Mouse (Mus musculus): ENCODE data around the gene Ide. TPM values are rescaled to one million over a fixed set of nuclear protein-coding genes. Genes with fewer than 3 reads are reported as not detected.

Ide gene
- total and polyA plus RNA-seq, 3 experiments: 32.6 to 87.5 (median 76.8) TPM

DNA sequence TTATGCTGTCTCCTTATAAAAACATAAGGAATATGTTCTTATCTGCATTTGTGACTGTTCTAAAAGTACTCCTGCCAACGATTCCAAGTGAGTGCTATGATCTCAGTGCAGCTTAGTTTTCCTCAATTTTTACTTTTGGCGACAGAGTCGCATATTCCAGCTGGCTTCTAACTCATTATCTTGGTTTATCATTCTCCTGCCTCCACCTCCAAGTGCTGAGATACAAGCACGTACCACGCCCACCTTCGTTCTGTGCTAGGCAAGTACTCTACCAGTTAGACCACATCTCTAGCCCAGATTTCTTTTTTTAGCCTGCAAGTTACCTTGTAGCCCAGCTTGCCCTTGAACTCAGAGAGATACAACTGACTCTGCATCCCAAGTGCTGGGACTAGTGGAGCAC, 54.5 kb downstream of the Ide start:
- Histone ChIP-seq H3K27me3 (ENCODE audit: control insufficient read depth in 1 of 2, insufficient read depth in 2 of 2, low read length in 2 of 2) (no peaks in the 10 kb centered on the region), H3K27ac (ENCODE audit: control insufficient read depth, low read depth, low read length) (no peak overlapping the region), H3K36me3 (ENCODE audit: control insufficient read depth in 1 of 2, insufficient read depth in 2 of 2, low read length in 2 of 2) (peaks cover 0 to 12% of the 10 kb centered on the region in 2 experiments; a peak in 2 of 4 replicates), H3K4me1 (ENCODE audit: control insufficient read depth in 1 of 2, insufficient read depth in 2 of 2, low read length in 2 of 2) (no peaks in the 10 kb centered on the region), H3K9me3 (replicated peaks; ENCODE audit: insufficient read depth, low read length) (no peaks in the 10 kb centered on the region), H3K4me3 (ENCODE audit: control insufficient read depth in 1 of 2, insufficient read depth in 1 of 2, low read depth in 2 of 2, low read length in 2 of 2) (no peak overlapping the region), H3K79me2 (ENCODE audit: control insufficient read depth, insufficient read depth, low read length, poor library complexity) (no peaks in the 10 kb centered on the region), H3K9ac (ENCODE audit: control insufficient read depth, low read depth, low read length, poor library complexity, severe bottlenecking) (no peak overlapping the region)
- TF ChIP-seq ETS1 (IDR thresholded peaks at IDR 0.05; ENCODE audit: low read depth, low read length): no peak
- no peak for TF ChIP-seq MYC (IDR thresholded peaks at IDR 0.05; ENCODE audit: low read depth, low read length)
- no peak for TF ChIP-seq SIN3A (IDR thresholded peaks at IDR 0.05; ENCODE audit: low read length)
- TF ChIP-seq POLR2A (IDR thresholded peaks at IDR 0.05; ENCODE audit: control insufficient read depth in 1 of 2, insufficient read depth in 1 of 2, low read depth in 1 of 2, low read length in 2 of 2, poor library complexity in 1 of 2): no peak
- no peak for TF ChIP-seq ZMIZ1 (IDR thresholded peaks at IDR 0.05; ENCODE audit: low read depth, low read length)
- no peak for TF ChIP-seq CHD1 (IDR thresholded peaks at IDR 0.05; ENCODE audit: low read depth, low read length)
- TF ChIP-seq POLR2AphosphoS5 (IDR thresholded peaks at IDR 0.05; ENCODE audit: borderline replicate concordance, low read depth, low read length): no peak
- no peak for TF ChIP-seq NELFE (IDR thresholded peaks at IDR 0.05; ENCODE audit: low read depth, low read length)
- TF ChIP-seq JUND (IDR thresholded peaks at IDR 0.05; ENCODE audit: low read depth, low read length): no peak
- no peak for TF ChIP-seq ZNF384 (IDR thresholded peaks at IDR 0.05; ENCODE audit: low read depth, low read length)
- TF ChIP-seq ZKSCAN1 (IDR thresholded peaks at IDR 0.05; ENCODE audit: low read depth, low read length): no peak
- TF ChIP-seq TCF12 (IDR thresholded peaks at IDR 0.05; ENCODE audit: low read depth, low read length): no peak
- DNase-seq (ENCODE audit: low read depth, low spot score): no peak

DNA sequence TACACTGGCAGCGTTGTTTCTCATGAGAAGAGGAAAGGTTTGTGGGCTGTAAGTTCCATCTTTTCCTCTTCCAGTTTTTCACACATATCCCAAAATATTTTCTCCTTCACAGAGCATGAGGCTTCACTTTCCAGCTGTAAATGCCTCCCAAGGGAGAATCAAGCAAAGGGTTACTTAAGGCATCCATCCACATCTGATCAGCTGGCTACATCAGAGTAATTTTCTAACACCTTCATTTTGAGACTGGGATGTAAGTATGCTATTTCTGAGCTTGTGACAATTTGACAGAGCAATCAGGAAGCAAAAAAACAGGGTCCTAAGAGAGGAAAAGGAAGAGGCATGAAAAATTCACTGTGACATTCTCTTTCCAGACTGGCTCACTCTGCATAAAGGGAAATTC, 55.9 kb downstream of the Ide start:
- Histone ChIP-seq H3K79me2 (ENCODE audit: control insufficient read depth, insufficient read depth, low read length, poor library complexity) (no peaks in the 10 kb centered on the region), H3K27me3 (ENCODE audit: control insufficient read depth in 1 of 2, insufficient read depth in 2 of 2, low read length in 2 of 2) (no peaks in the 10 kb centered on the region), H3K4me3 (ENCODE audit: control insufficient read depth in 1 of 2, insufficient read depth in 1 of 2, low read depth in 2 of 2, low read length in 2 of 2) (no peak overlapping the region), H3K27ac (ENCODE audit: control insufficient read depth, low read depth, low read length) (no peak overlapping the region), H3K9ac (ENCODE audit: control insufficient read depth, low read depth, low read length, poor library complexity, severe bottlenecking) (no peak overlapping the region), H3K9me3 (replicated peaks; ENCODE audit: insufficient read depth, low read length) (no peaks in the 10 kb centered on the region), H3K4me1 (ENCODE audit: control insufficient read depth in 1 of 2, insufficient read depth in 2 of 2, low read length in 2 of 2) (no peaks in the 10 kb centered on the region), H3K36me3 (ENCODE audit: control insufficient read depth in 1 of 2, insufficient read depth in 2 of 2, low read length in 2 of 2) (peaks cover 0 to 14% of the 10 kb centered on the region in 2 experiments; a peak in 2 of 4 replicates)
- DNase-seq (ENCODE audit: low read depth, low spot score): no peak
- TF ChIP-seq POLR2AphosphoS2 (IDR thresholded peaks at IDR 0.05; ENCODE audit: low read length): no peak
- no peak for TF ChIP-seq TCF12 (IDR thresholded peaks at IDR 0.05; ENCODE audit: low read depth, low read length)
- no peak for TF ChIP-seq CHD2 (IDR thresholded peaks at IDR 0.05; ENCODE audit: low read length)

DNA sequence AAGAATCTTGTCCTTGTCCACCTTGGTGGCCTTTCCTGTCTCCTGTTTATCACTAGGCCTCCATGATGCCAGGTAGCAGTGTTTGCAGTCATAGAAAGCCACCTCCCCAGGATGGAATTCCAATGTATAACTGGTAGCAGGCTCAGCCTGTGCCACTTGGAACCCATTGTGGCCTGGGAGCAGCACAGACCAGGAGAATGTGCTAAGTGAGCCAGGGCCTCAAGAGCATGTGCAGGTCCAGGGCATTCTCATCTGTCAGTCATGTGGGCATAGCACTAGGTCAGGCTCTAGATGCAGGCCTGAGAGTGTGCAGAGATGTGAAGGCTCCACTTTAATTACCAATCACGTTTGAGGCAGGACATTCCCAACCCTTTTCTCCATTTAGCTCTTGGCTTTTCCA, 58.5 kb downstream of the Ide start:
- no peak overlapping the region for H3K27ac ChIP-seq (ENCODE audit: control insufficient read depth, low read depth, low read length)
- no peak for DNase-seq (ENCODE audit: low read depth, low spot score)
- H3K4me3 ChIP-seq (ENCODE audit: control insufficient read depth in 1 of 2, insufficient read depth in 1 of 2, low read depth in 2 of 2, low read length in 2 of 2): no peak overlapping the region
- TF ChIP-seq RCOR1 (IDR thresholded peaks at IDR 0.05; ENCODE audit: low read depth, low read length) (no peak), E2F4 (IDR thresholded peaks at IDR 0.05; ENCODE audit: borderline replicate concordance, low read depth, low read length) (no peak), MAZ (IDR thresholded peaks at IDR 0.05; ENCODE audit: low read depth, low read length) (no peak), NELFE (IDR thresholded peaks at IDR 0.05; ENCODE audit: low read depth, low read length) (no peak), NRF1 (IDR thresholded peaks at IDR 0.05; ENCODE audit: insufficient read depth, low read depth, low read length, poor library complexity, severe bottlenecking) (no peak), JUND (IDR thresholded peaks at IDR 0.05; ENCODE audit: low read depth, low read length) (no peak), ZNF384 (IDR thresholded peaks at IDR 0.05; ENCODE audit: low read depth, low read length) (no peak), CHD2 (IDR thresholded peaks at IDR 0.05; ENCODE audit: low read length) (no peak), TBP (IDR thresholded peaks at IDR 0.05; ENCODE audit: low read depth, low read length) (no peak), ZMIZ1 (IDR thresholded peaks at IDR 0.05; ENCODE audit: low read depth, low read length) (no peak), USF2 (IDR thresholded peaks at IDR 0.05; ENCODE audit: borderline replicate concordance in 1 of 2, insufficient read depth in 1 of 2, low read depth in 1 of 2, low read length in 2 of 2) (no peak), SMC3 (IDR thresholded peaks at IDR 0.05; ENCODE audit: low read depth, low read length) (no peak), USF1 (IDR thresholded peaks at IDR 0.05; ENCODE audit: low read depth, low read length) (no peak), ZKSCAN1 (IDR thresholded peaks at IDR 0.05; ENCODE audit: low read depth, low read length) (no peak), POLR2AphosphoS2 (IDR thresholded peaks at IDR 0.05; ENCODE audit: low read length) (no peak), MAFK (IDR thresholded peaks at IDR 0.05; ENCODE audit: borderline replicate concordance, low read depth, low read length) (no peak), MXI1 (IDR thresholded peaks at IDR 0.05; ENCODE audit: low read depth, low read length) (no peak)
- peaks cover 0 to 11% of the 10 kb centered on the region in 2 experiments; a peak in 2 of 4 replicates for H3K36me3 ChIP-seq (ENCODE audit: control insufficient read depth in 1 of 2, insufficient read depth in 2 of 2, low read length in 2 of 2)
- H3K4me1 ChIP-seq (ENCODE audit: control insufficient read depth in 1 of 2, insufficient read depth in 2 of 2, low read length in 2 of 2): no peaks in the 10 kb centered on the region
- H3K79me2 ChIP-seq (ENCODE audit: control insufficient read depth, insufficient read depth, low read length, poor library complexity): no peaks in the 10 kb centered on the region
- no peaks in the 10 kb centered on the region for H3K9me3 ChIP-seq (replicated peaks; ENCODE audit: insufficient read depth, low read length)
- H3K27me3 ChIP-seq (ENCODE audit: control insufficient read depth in 1 of 2, insufficient read depth in 2 of 2, low read length in 2 of 2): no peaks in the 10 kb centered on the region
- no peak overlapping the region for H3K9ac ChIP-seq (ENCODE audit: control insufficient read depth, low read depth, low read length, poor library complexity, severe bottlenecking)
